Mouse (Mus musculus) spleen, postnatal 36 days (tissue): ENCODE results near the gene Ankmy1.
A peak's percentile ranks its signal among the peaks of the same experiment; 100 is the strongest.

Experiments used
- DNase-seq, 2 experiments: peaks; one replicate each; pipeline ENCODE4 v3.0.0; 2022; ENCODE audit warnings: low spot score in 2 of 2, mixed read lengths in 1 of 2

Ankmy1 gene

GRCm38 (mm10) chr1:92911721-92912138 is 9.0 kb upstream of the Ankmy1 start:
- DNase-seq, result no peak

DNA sequence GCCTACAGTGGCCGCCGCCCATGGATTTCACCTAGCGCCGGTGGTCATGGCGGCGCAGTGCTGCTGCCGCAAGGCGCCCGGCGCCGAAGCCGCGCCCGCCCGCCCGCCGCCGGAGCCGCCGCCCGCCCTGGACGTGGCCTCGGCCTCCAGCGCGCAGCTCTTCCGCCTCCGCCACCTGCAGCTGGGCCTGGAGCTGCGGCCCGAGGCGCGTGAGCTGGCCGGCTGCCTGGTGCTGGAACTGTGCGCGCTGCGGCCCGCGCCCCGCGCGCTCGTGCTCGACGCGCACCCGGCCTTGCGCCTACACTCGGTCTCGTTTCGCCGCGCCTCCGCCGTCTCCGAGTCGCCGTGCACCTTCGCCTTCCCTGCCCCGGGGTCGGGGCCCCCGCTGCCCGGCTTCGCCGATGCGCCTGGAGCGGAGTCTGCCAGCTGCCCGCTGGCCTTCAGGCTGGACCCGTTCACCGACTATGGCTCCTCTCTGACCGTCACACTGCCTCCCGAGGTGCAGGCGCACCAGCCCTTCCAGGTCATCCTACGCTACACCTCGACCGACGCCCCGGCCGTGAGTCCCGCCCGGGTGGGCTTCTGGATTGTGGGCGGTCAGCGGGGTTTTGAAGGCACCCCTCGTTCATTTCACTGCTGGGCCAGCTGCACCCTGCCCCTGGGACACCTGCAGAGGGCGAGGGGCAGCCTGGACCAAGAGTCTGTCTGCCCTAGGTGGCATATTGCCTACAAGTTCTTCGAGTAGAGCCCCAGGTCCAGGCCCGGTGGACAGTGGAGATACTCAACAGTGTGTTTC is 8.4 kb upstream of the Ankmy1 start:
- peak; percentile 27 to 39 for DNase-seq

DNA sequence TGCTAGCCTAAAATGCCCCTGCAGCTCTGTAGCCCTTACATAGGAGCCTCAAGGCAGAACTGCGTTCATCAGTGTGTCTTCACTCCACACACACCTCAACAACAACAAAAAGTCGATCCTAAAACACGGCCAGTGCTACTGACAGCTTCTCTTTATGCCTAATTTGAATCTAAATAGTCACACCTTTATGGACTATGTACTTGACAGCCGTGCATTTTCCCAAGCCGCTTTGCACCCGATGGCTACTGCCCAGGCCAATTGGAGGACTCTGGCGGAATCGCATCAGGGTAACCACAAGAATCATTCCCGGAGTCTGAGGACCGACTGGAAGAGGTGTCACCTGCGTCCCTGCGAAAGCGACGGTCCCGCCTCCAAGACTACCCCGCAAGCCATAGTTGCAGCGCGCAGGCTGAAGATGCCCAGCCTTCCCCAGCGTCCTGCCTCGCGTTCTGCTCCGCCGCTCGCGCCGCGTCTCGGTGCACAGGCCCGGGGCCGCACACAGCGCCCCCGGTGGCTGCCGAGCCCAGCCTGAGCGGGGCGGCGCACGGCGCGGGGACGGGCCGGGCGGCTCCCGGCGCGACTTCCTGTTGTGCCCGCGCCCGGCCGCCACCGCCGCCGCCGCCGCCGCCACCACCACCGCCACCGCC is 7.7 kb upstream of the Ankmy1 start, which contains the start of gene Rnpepl1:
TSS of gene Rnpepl1 (plus strand) at position 545 of the 647 bp plus-strand sequence.
- DNase-seq, result peak; percentile 75 to 78

- peak in 1 of 2 experiments; percentile 17 for DNase-seq
These were observed 6.4 kb upstream of the Ankmy1 start for GRCm38 (mm10) chr1:92909068-92909467.

GRCm38 (mm10) chr1:92908664-92909063 is 6.0 kb upstream of the Ankmy1 start:
- no peak for DNase-seq

DNA sequence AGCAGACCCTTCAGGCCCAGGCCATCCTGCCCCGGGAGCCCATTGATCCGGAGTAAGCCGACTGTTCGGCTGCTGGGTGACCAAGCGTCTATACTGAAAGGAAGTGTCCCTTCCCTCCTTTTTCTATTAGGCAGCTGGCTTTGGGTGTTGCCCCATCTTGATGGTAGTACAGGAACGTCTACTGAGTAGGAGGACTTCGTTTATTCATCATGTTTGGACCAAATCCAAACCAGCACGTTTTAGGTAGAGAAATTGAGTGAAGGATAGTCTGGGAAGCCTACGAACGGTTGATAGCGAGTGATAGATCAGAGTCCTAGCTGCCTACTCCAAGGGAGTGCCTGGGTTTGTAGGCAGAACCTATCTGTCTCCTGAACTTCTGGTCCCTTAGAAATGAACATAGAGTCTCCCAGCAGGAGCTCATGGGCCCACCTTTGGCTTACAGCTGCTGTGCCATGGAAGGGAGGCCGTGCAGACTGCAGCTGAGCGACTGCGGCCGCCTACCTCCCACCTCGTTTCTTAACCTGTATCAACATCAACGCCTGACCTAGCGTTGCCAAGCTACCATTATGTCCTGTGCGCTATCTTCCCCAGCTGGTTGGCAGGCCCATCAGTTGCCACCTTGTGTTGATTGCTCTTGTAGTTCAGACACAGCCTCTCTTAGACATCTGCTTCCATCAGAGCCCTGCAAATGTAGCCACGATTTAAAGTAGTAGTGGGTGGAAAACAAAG is 5.1 kb upstream of the Ankmy1 start:
- DNase-seq, result no peak

GRCm38 (mm10) chr1:92906779-92907631 is 4.3 kb upstream of the Ankmy1 start, which contains the start of gene Dusp28:
Gene Dusp28, plus strand, starts transcription at chr1:92906981.
- DNase-seq, result peak; percentile 84 to 87

- no peak for DNase-seq
These were observed 3.1 kb upstream of the Ankmy1 start for GRCm38 (mm10) chr1:92905703-92906310.

- no peak for DNase-seq
These were observed 921 bp upstream of the Ankmy1 start for GRCm38 (mm10) chr1:92903627-92904026.

DNA sequence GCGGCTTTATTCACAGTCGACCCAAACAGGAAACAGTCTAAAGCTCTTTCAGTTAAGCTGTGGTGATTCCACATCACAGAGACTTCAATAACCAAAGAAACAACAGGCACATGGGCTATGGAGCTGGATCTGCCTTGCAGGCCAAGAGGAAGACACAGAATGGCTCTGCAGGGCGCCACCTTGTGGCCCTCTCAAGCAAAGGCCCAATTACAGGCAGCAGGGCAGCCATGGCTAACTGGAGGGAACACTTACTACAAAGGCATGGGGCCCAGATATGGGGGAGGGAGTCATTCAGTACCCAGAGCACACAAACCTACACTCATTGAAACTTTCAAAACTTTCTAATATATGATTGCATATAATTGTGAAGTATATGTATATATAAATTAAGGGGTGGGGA is 7.6 kb downstream of the Ankmy1 start:
- peak; percentile 41 to 48 for DNase-seq

DNA sequence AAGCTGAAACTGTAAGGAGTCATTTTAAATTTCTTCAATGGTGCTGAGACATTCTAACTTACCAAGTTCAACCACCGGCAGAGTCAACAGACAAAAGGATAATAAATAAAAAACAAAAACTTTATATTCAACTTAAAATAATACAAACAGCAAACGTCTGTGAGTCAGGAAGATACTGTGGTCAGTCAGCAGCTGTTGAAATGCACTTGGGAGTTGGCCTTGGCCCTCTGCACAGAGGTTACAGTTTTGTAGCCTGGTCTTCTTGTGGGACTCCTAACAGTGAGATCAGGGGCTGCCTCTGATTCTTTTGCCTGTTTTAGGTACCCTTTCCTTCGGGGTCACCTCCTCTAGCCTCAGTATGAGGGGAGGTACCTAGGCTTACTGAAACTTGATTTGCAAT is 8.8 kb downstream of the Ankmy1 start:
- no peak for DNase-seq

- no peak for DNase-seq
These were observed 9.9 kb downstream of the Ankmy1 start for GRCm38 (mm10) chr1:92892791-92893190.

- DNase-seq, result no peak
These were observed 13.6 kb downstream of the Ankmy1 start for GRCm38 (mm10) chr1:92888901-92889655.

DNA sequence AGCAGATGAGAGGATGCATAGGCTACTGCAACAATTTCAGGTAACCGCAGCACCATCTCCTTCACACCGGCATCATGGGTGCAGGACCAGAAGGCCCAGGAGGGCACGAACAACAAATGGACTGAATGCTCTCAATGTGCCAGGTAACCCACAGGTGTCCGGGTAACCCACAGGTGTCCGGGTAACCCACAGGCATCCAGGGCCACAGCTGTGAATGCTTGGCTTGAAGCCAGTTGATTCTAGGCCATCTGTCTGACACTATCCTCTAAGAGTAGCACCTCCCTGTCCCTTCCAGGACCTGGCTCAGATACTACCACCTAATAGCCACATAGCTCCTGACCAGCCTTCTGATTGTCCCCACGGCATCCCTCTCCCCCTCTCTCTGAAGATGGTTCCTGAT is 20.7 kb downstream of the Ankmy1 start:
- no peak for DNase-seq

GRCm38 (mm10) chr1:92880101-92880500 is 22.6 kb downstream of the Ankmy1 start:
- DNase-seq, result no peak

GRCm38 (mm10) chr1:92879266-92879665 is 23.4 kb downstream of the Ankmy1 start:
- no peak for DNase-seq

DNA sequence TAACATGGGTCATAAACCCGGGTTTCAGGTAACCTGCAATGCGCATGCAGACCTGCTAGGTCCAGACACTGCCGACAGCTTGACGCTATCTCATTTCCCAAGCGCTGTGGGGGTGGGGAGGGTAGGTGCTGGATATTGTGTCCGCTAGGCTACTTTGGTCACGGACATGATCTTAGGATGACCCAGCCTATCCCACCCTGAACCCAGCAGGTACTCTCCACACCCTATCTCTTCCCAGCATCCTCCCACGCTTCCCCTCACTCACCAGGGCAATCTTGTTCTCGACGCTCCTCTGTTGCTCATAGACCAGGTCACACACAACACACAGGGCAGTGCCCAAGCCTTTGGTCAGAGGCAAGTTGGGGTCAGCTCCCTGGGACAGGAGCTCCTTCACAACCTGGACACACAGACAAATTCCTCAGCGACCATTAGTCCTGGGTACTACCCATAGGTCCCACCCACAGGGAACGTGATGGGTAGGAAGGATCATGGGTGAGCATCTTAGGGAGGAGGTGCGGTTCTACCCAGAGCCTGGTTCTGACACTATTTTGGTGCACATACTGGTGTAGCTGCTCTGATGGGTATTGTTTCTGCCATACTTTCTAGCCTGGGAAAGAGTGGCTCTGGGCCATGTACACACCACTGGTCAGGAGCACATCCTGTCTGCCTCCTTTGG is 24.5 kb downstream of the Ankmy1 start:
- DNase-seq, result no peak

GRCm38 (mm10) chr1:92877431-92877978 is 25.2 kb downstream of the Ankmy1 start:
- no peak for DNase-seq

GRCm38 (mm10) chr1:92875360-92876111 is 27.2 kb downstream of the Ankmy1 start:
- DNase-seq, result no peak
